Mouse (Mus musculus) intestine, embryonic 15.5 days (tissue): ENCODE results near the gene Cep164. TPM values are rescaled to one million over a fixed set of nuclear protein-coding genes. Genes with fewer than 3 reads are reported as not detected.
"Not testable (repeated sequence)": the region's sequence is repeated elsewhere in the genome, so short reads cannot be mapped to it uniquely, and the experiment has no call there.

Experiments
- ATAC-seq: fragments of 200-750 bp; cut with Nextera tagmentation; 2 replicates; pipeline ENCODE4 v1.8.0; 2017; ENCODE audit warnings: moderate TSS enrichment, moderate library complexity
- H3K27ac ChIP-seq: fragments of 300-500 bp; sonication (generic); 2 replicates; pipeline ENCODE4 v1.5.1; 2015; ENCODE audit warnings: mild to moderate bottlenecking, inconsistent platforms
- H3K27me3 ChIP-seq: fragments of 300-500 bp; sonication (generic); replicated peaks from 2 replicates; pipeline ENCODE4 v1.6.1; 2015; ENCODE audit warnings: inconsistent platforms
- H3K36me3 ChIP-seq: fragments of 300-500 bp; sonication (generic); 2 replicates; pipeline ENCODE4 v1.6.1; 2015; ENCODE audit warnings: inconsistent platforms
- H3K4me1 ChIP-seq: fragments of 300-500 bp; sonication (generic); replicated peaks from 2 replicates; pipeline ENCODE4 v1.6.1; 2015; ENCODE audit warnings: inconsistent platforms
- H3K4me2 ChIP-seq: fragments of 300-500 bp; sonication (generic); replicated peaks from 2 replicates; pipeline ENCODE4 v1.6.1; 2015; ENCODE audit warnings: mild to moderate bottlenecking, inconsistent platforms
- H3K4me3 ChIP-seq: fragments of 300-500 bp; sonication (generic); replicated peaks from 2 replicates; pipeline ENCODE4 v1.5.1; 2015; ENCODE audit warnings: inconsistent platforms
- H3K9ac ChIP-seq: fragments of 300-500 bp; sonication (generic); 2 replicates; pipeline ENCODE4 v1.6.1; 2015; ENCODE audit warnings: inconsistent platforms
- H3K9me3 ChIP-seq: fragments of 300-500 bp; sonication (generic); 2 replicates; pipeline ENCODE4 v1.6.1; 2016; ENCODE audit warnings: inconsistent platforms
- WGBS: fragments of 180-500 bp; shearing (Covaris S2); methylation state at CpG from one replicate; pipeline ENCODE4 v1.1.7; 2015; 5-methylcytosine and 5-hydroxymethylcytosine counted together
- polyA plus RNA-seq: library from polyadenylated mRNA; unstranded; fragments of >200 nt; fragmentation: Nextera tagmentation; extraction: Ambion mirVana; gene quantifications from 2 replicates; pipeline ENCODE4 v1.2.1, GENCODE M21; 2015

The Cep164 gene
- polyA plus RNA-seq, 1 experiment from 2014 or later, result 24.9 TPM

DNA sequence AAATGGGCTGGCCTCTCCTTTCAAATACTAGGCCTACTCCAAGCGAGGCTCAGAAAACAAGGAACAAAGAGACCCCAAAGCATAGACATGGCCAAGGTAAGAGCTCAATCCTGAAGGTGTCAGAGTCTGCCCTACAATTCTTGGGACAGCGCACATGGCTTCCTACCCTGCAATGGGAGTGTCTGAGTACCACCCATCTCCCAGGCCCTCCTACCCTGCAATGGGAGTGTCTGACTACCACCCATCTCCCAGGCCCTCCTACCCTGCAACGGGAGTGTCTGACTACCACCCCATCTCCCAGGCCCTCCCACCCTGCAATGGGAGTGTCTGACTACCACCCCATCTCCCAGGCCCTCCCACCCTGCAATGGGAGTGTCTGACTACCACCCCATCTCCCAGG, 52.3 kb downstream of the Cep164 start:
- WGBS, result 80% methylated on average over 3 of the region's 3 CpGs
- not testable (repeated sequence) for H3K4me2 ChIP-seq, H3K9me3 ChIP-seq, H3K27ac ChIP-seq, H3K4me1 ChIP-seq, H3K27me3 ChIP-seq, ATAC-seq, H3K9ac ChIP-seq, H3K4me3 ChIP-seq
- H3K36me3 ChIP-seq, result 0 out of 2 replicates have a peak, but pooled peaks cover 11% of the 10 kb centered on the region

GRCm38 (mm10) chr9:45774088-45774487, 54.4 kb downstream of the Cep164 start:
- Histone ChIP-seq H3K4me1 (no peaks in the 10 kb centered on the region), H3K27ac (no peak overlapping the region), H3K9me3 (no peaks in the 10 kb centered on the region), H3K9ac (no peak overlapping the region), H3K36me3 (peaks cover 15% of the 10 kb centered on the region; the same call in 1 of the 2 replicates), H3K4me3 (no peak overlapping the region), H3K4me2 (no peak overlapping the region), H3K27me3 (no peaks in the 10 kb centered on the region)
- no peak for ATAC-seq
- WGBS, result 85% methylated on average over 6 of the region's 6 CpGs

DNA sequence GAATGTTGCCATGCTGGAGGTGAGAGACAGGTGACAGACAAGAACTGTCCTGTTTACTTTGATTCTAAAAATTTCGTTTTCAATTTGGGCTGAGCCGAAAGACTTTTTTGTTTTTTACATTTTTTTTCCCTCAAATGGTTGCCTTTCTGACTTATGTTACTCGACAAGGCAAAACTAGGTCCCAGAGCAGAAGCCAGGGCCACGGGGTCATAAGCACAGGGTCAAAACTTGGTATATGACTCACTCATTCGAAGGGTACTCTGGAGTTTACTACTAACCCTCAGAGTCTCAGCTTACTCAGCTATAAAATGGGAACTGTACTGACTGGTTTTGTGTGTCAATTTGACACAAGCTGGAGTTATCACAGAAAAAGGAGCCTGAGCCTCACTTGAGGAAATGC, 58.9 kb downstream of the Cep164 start:
- no peaks in the 10 kb centered on the region for H3K4me1 ChIP-seq
- no peak overlapping the region for H3K4me3 ChIP-seq
- WGBS, result 85% methylated on average over 5 of the region's 5 CpGs
- H3K36me3 ChIP-seq, result peaks cover 12% of the 10 kb centered on the region; the same call in 1 of the 2 replicates
- H3K9ac ChIP-seq, result no peak overlapping the region
- H3K9me3 ChIP-seq, result no peaks in the 10 kb centered on the region
- H3K27ac ChIP-seq, result no peak overlapping the region
- H3K27me3 ChIP-seq, result no peaks in the 10 kb centered on the region
- ATAC-seq, result no peak
- H3K4me2 ChIP-seq, result no peak overlapping the region

DNA sequence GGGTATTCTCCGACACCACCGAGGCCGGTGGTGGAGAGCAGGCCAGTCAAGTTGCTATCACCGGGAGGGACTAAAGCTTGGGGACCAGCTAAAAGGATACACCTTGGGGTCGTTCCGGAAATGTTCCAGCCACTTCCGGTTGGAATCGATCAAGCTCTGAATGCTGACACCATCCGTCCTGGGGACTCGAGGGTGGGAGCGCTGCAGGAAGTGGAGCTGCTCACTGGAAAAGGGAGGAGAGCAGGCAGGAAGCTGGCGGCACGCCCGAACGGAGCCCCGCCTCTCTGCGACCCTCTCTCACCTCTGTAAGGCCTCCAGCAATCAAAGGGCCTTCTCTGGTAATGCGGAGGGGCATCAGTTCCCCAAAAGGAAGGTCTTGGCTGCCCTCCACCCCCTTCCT, 60.1 kb downstream of the Cep164 start:
- H3K27ac ChIP-seq, result no peak overlapping the region
- H3K9ac ChIP-seq, result no peak overlapping the region
- no peaks in the 10 kb centered on the region for H3K9me3 ChIP-seq
- ATAC-seq, result no peak
- H3K4me3 ChIP-seq, result no peak overlapping the region
- WGBS, result 82% methylated on average over 18 of the region's 18 CpGs
- no peaks in the 10 kb centered on the region for H3K27me3 ChIP-seq
- H3K36me3 ChIP-seq, result peaks cover 4% of the 10 kb centered on the region; the same call in 1 of the 2 replicates
- no peak overlapping the region for H3K4me2 ChIP-seq
- no peaks in the 10 kb centered on the region for H3K4me1 ChIP-seq

- ATAC-seq, result no peak
- no peaks in the 10 kb centered on the region for H3K4me1 ChIP-seq
- no peaks in the 10 kb centered on the region for H3K9me3 ChIP-seq
- H3K4me3 ChIP-seq, result no peak overlapping the region
- H3K9ac ChIP-seq, result no peak overlapping the region
- no peak overlapping the region for H3K4me2 ChIP-seq
- H3K36me3 ChIP-seq, result peaks cover 4% of the 10 kb centered on the region; the same call in 1 of the 2 replicates
- WGBS, result 69% methylated on average over 8 of the region's 8 CpGs
- H3K27ac ChIP-seq, result no peak overlapping the region
- H3K27me3 ChIP-seq, result no peaks in the 10 kb centered on the region
Measured at GRCm38 (mm10) chr9:45767155-45767554, 61.3 kb downstream of the Cep164 start.

DNA sequence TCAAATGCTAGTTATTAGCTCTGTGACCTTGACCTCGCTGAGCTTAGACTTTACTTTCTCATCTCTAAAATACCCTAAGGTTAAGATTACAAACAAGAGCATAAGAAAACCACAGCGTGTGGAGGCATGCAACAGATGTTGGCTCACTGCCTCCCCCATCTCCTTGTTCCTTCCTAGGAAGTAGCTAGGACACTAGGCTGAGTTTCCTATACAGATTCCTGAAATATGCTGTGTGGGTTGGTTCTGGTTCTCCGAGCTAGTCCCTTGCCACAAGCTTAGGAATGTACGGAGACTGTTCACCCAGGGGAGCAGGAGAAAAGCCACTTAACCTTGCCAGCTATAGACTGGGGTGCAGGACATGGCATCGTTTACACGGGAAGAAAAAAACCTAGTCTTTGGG, 62.3 kb downstream of the Cep164 start:
- ATAC-seq, result no peak
- Histone ChIP-seq H3K4me3 (no peak overlapping the region), H3K36me3 (peaks cover 4% of the 10 kb centered on the region; the same call in 1 of the 2 replicates), H3K9me3 (no peaks in the 10 kb centered on the region), H3K27me3 (no peaks in the 10 kb centered on the region), H3K27ac (no peak overlapping the region), H3K9ac (no peak overlapping the region), H3K4me2 (no peak overlapping the region), H3K4me1 (no peaks in the 10 kb centered on the region)
- 77% methylated on average over 6 of the region's 6 CpGs for WGBS

DNA sequence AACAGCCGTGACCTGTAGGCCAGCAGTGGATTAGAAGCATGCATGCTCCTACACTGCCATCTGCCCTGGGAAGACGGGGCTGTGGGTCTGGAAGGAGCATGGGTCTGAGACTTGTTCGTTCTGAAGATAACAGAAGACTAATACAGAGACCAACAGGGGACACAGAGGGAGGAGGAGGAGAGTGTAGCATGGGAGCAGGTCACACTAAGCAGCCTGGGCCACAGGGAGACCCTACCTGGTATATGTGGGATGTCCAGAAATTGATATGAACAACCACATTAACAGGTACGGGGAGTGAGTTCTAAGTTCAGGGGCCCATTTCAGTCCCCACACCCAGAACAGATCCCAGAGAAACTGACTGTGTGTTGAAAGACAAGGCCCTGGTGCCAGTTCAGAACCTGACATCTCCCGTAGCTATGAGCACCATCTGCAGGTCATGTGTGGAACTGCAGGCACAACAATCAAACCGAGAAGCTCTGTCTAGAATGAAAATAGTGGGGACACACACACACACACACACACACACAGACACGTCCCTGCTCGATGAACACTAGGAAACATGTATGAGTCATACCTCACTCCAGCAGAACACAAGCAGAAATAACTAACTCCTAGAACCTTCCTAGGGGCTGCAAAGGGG, 73.9 kb downstream of the Cep164 start:
- Histone ChIP-seq H3K4me1 (no peaks in the 10 kb centered on the region), H3K4me2 (no peak overlapping the region), H3K9me3 (no peaks in the 10 kb centered on the region), H3K4me3 (no peak overlapping the region), H3K36me3 (no peaks in the 10 kb centered on the region), H3K27me3 (no peaks in the 10 kb centered on the region), H3K9ac (no peak overlapping the region), H3K27ac (no peak overlapping the region)
- ATAC-seq, result no peak
- WGBS, result 43% methylated on average over 8 of the region's 8 CpGs

GRCm38 (mm10) chr9:45749917-45750316, 78.6 kb downstream of the Cep164 start:
- H3K27me3 ChIP-seq, result no peaks in the 10 kb centered on the region
- H3K27ac ChIP-seq, result no peak overlapping the region
- no peak overlapping the region for H3K4me3 ChIP-seq
- no peaks in the 10 kb centered on the region for H3K36me3 ChIP-seq
- WGBS, result 95% methylated on average over 4 of the region's 4 CpGs
- no peaks in the 10 kb centered on the region for H3K4me1 ChIP-seq
- no peak overlapping the region for H3K4me2 ChIP-seq
- no peaks in the 10 kb centered on the region for H3K9me3 ChIP-seq
- no peak for ATAC-seq
- no peak overlapping the region for H3K9ac ChIP-seq

- Histone ChIP-seq H3K4me3 (no peak overlapping the region), H3K4me2 (no peak overlapping the region), H3K36me3 (no peaks in the 10 kb centered on the region), H3K4me1 (no peaks in the 10 kb centered on the region), H3K9me3 (no peaks in the 10 kb centered on the region), H3K9ac (no peak overlapping the region), H3K27ac (no peak overlapping the region), H3K27me3 (0 out of 2 replicates have a peak, but pooled peaks cover 4% of the 10 kb centered on the region)
- ATAC-seq, result no peak
- WGBS, result 23% methylated on average over 7 of the region's 7 CpGs
Measured at GRCm38 (mm10) chr9:45745451-45745850, 83.0 kb downstream of the Cep164 start.

DNA sequence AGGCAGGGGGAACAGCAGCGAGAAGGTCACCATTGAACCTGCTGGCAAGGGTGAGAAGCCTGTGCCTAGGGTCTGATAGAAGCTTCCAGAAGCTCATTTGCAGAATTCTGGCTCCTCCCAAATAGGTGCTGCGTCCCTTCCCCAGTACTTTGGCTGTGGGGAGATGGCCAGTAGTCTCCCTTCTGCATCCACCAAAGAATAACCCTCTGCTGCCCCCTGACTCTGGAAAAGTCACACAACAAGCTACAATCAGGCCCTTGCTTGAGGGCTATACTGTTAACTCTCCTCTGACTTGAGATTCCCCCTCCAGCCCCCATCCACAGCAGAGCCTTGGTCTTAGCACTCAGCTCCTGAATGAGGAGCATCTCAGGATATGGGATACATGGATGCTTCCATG, 87.9 kb downstream of the Cep164 start:
- no peak for ATAC-seq
- Histone ChIP-seq H3K4me1 (no peaks in the 10 kb centered on the region), H3K36me3 (no peaks in the 10 kb centered on the region), H3K27me3 (0 out of 2 replicates have a peak, but pooled peaks cover 4% of the 10 kb centered on the region), H3K9ac (no peak overlapping the region), H3K9me3 (no peaks in the 10 kb centered on the region), H3K4me3 (no peak overlapping the region), H3K27ac (no peak overlapping the region), H3K4me2 (no peak overlapping the region)
- 60% methylated on average over 2 of the region's 2 CpGs for WGBS

DNA sequence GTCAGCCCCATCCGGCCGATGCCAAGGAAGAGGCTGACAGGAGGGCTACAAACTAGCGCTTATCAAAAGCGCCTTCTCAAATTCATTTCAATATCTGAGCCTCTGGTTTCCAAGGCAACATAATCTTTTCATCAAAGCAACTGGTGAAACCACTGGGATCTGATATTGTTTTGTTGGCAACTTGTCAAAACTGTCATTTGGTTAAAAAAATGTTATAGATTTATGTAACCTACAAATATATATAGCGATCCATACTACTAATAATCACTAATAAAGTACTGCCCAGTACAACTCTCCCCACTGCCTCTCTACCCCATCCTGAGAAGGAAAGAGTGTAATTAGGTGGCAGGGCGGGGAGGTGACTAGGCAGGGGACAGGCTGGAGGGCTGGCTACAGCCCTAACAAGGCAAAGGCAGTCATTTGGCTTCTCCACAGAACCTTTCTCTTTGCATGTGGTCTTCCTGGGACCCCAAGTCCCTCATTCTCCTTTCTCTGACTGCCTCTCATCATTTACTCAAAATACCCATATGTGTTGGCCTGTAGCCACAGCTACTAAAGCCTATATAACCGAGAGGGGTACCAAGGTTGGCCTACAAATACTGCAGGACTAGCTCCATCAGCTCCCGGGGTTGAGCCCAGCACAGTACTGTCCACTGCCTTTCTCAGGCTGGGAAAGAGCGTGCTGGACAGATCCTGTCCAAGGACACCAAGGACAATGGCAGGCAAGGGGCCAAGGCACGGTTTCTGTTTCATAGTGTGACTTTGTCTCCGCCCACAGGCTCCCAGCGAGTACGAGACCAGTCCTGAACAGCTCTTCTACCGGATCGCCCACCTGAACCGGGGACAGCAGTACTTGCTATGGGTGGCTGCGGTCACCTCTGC, 88.5 kb downstream of the Cep164 start:
- H3K4me3 ChIP-seq, result no peak overlapping the region
- H3K4me1 ChIP-seq, result no peaks in the 10 kb centered on the region
- no peaks in the 10 kb centered on the region for H3K36me3 ChIP-seq
- H3K9ac ChIP-seq, result no peak overlapping the region
- H3K4me2 ChIP-seq, result no peak overlapping the region
- H3K27ac ChIP-seq, result no peak overlapping the region
- no peak for ATAC-seq
- no peaks in the 10 kb centered on the region for H3K9me3 ChIP-seq
- 0 out of 2 replicates have a peak, but pooled peaks cover 4% of the 10 kb centered on the region for H3K27me3 ChIP-seq
- 67% methylated on average over 17 of the region's 17 CpGs for WGBS

GRCm38 (mm10) chr9:45739001-45739701, 89.3 kb downstream of the Cep164 start:
- Histone ChIP-seq H3K36me3 (no peaks in the 10 kb centered on the region), H3K27ac (no peak overlapping the region), H3K4me2 (no peak overlapping the region), H3K4me3 (no peak overlapping the region), H3K9ac (no peak overlapping the region), H3K9me3 (no peaks in the 10 kb centered on the region), H3K27me3 (0 out of 2 replicates have a peak, but pooled peaks cover 4% of the 10 kb centered on the region), H3K4me1 (no peaks in the 10 kb centered on the region)
- ATAC-seq, result no peak
- WGBS, result 67% methylated on average over 12 of the region's 12 CpGs
